Mouse (Mus musculus): ENCODE results near the gene Gm49673. TPM values are rescaled to one million over a fixed set of nuclear protein-coding genes. Genes with fewer than 3 reads are reported as not detected.
"Not testable (repeated sequence)": the region's sequence is repeated elsewhere in the genome, so short reads cannot be mapped to it uniquely, and the experiment has no call there.

The Gm49673 gene
- polyA plus RNA-seq, 2 experiments from 2014 or later, result 0.20 to 0.38 TPM

- not testable (repeated sequence) for ATAC-seq
These were observed 110.6 kb downstream of the Gm49673 start for GRCm38 (mm10) chr17:8036976-8037375.

Other genes starting within 250 kb of the Gm49673 start
- 100 to 1,000 TPM in 1 of 2 experiments, 10 to 100 TPM in 1; 88.1 to 107 TPM for gene Tagap, start 221.8 kb downstream of the Gm49673 start, polyA plus RNA-seq (2017; shearing (Covaris generic))
- gene Rsph3a, start 202.2 kb downstream of the Gm49673 start, polyA plus RNA-seq (2017; shearing (Covaris generic)), result 10 to 100 TPM; 21.3 to 34.9 TPM
- 10 to 100 TPM; 50.4 to 72.2 TPM for gene Rnaset2a, start 309 bp upstream of the Gm49673 start, polyA plus RNA-seq (2017; shearing (Covaris generic))
- 10 to 100 TPM; 20.7 to 25.4 TPM for gene Fgfr1op, start 17.7 kb upstream of the Gm49673 start, polyA plus RNA-seq (2017; shearing (Covaris generic))
- 10 to 100 TPM; 90.9 to 94.0 TPM for gene Ccr6, start 88.3 kb upstream of the Gm49673 start, polyA plus RNA-seq (2017; shearing (Covaris generic))
- 100 to 1,000 TPM; 223 to 231 TPM for gene Mpc1, start 135.1 kb upstream of the Gm49673 start, polyA plus RNA-seq (2017; shearing (Covaris generic))
- gene Sft2d1, start 163.3 kb upstream of the Gm49673 start, polyA plus RNA-seq (2017; shearing (Covaris generic)), result 100 to 1,000 TPM; 122 to 128 TPM
- gene Prr18, start 189.7 kb upstream of the Gm49673 start, polyA plus RNA-seq (2017; shearing (Covaris generic)), result under 1 TPM in 1 of 2 experiments, not detected in 1; 0.13 TPM
- under 1 TPM in 1 of 2 experiments, not detected in 1; 0.63 TPM for gene T2, start 208.2 kb upstream of the Gm49673 start, polyA plus RNA-seq (2017; shearing (Covaris generic))

All from activated CD4-positive, CD25-positive, alpha-beta regulatory T cell, adult 4 months (primary cell).